Mouse (Mus musculus) thymus, adult 2 months (tissue): ENCODE results near the gene Rgs6. TPM values are rescaled to one million over a fixed set of nuclear protein-coding genes. Genes with fewer than 3 reads are reported as not detected.

Experiments used
- DNase-seq: peaks from one replicate; pipeline ENCODE4 v3.0.0; 2021
- H3K27ac ChIP-seq: fragments of 200-500 bp; 2 replicates; pipeline ENCODE4 v1.5.1; 2012; ENCODE audit warnings: low read length, control low read depth; ENCODE audit not compliant: control insufficient read depth, insufficient read depth
- H3K27me3 ChIP-seq: fragments of 200-500 bp; 2 replicates; pipeline ENCODE4 v1.6.1; 2012; ENCODE audit warnings: mild to moderate bottlenecking, low read length, moderate library complexity, mixed read lengths; ENCODE audit not compliant: control insufficient read depth, insufficient read depth
- H3K36me3 ChIP-seq: fragments of 200-500 bp; 2 replicates; pipeline ENCODE4 v1.6.1; 2012; ENCODE audit warnings: mild to moderate bottlenecking, low read length, moderate library complexity; ENCODE audit not compliant: control insufficient read depth, insufficient read depth
- H3K4me1 ChIP-seq: fragments of 200-500 bp; replicated peaks from 2 replicates; pipeline ENCODE4 v1.6.1; 2012; ENCODE audit warnings: low read length; ENCODE audit not compliant: control insufficient read depth, insufficient read depth
- H3K4me3 ChIP-seq: fragments of 200-500 bp; 2 replicates; pipeline ENCODE4 v1.5.1; 2012; ENCODE audit warnings: mild to moderate bottlenecking, low read length, control low read depth, moderate library complexity; ENCODE audit not compliant: control insufficient read depth, insufficient read depth
- CTCF ChIP-seq: fragments of 200-500 bp; IDR thresholded peaks from 2 replicates; pipeline ENCODE4 v1.5.1; 2012; ENCODE audit warnings: mild to moderate bottlenecking, control low read depth, low read length, moderate library complexity, borderline replicate concordance; ENCODE audit not compliant: control insufficient read depth, poor library complexity, insufficient read depth; ENCODE audit errors: extremely low read depth
- POLR2A ChIP-seq: fragments of 200-500 bp; IDR thresholded peaks from 2 replicates; pipeline ENCODE4 v1.6.1; 2012; ENCODE audit warnings: mild to moderate bottlenecking, low read length, control low read depth, moderate library complexity; ENCODE audit not compliant: control insufficient read depth, poor library complexity, insufficient read depth; ENCODE audit errors: extremely low read depth
- WGBS: fragments of 180-500 bp; shearing (Covaris S2); methylation state at CpG from one replicate; pipeline ENCODE4 v1.1.7; 2018; 5-methylcytosine and 5-hydroxymethylcytosine counted together
- polyA plus RNA-seq: library from polyadenylated mRNA; depleted of rRNA; stranded (reverse); fragments of >200 nt; gene quantifications from 2 replicates; pipeline ENCODE4 v1.2.3, GENCODE M21; 2012

The Rgs6 gene
- polyA plus RNA-seq, 1 experiment: 0.46 TPM

DNA sequence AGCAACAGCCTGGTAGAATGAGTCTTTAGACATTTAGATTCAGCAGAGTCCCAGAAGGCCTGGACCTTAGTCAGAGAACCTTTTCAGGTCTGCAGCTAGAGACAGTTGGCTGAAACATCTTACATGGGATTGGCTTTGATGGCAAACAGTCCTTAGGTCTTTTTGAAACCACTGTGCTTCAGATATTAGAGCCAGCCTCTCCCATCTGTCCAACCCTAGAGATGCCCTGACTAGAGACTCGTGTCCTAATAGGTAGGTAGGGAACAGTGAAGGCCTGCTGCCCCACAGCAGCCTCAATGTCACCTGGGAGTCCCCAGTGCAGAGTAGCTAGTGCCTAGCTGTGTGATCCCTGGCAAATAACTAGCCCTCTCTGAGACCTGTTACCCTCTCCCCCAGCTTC is 555.5 kb downstream of the Rgs6 start:
- TF ChIP-seq CTCF (no peak), POLR2A (no peak)
- Histone ChIP-seq H3K27ac (no peak overlapping the region), H3K36me3 (no peaks in the 10 kb centered on the region), H3K4me1 (no peaks in the 10 kb centered on the region), H3K27me3 (no peaks in the 10 kb centered on the region), H3K4me3 (no peak overlapping the region)
- no peak for DNase-seq
- 88% methylated on average over 1 of the region's 1 CpGs for WGBS

- 86% methylated on average over 3 of the region's 3 CpGs for WGBS
- Histone ChIP-seq H3K4me1 (no peaks in the 10 kb centered on the region), H3K4me3 (no peak overlapping the region), H3K27ac (no peak overlapping the region), H3K27me3 (no peaks in the 10 kb centered on the region), H3K36me3 (no peaks in the 10 kb centered on the region)
- DNase-seq: no peak
- no peak for TF ChIP-seq POLR2A
- no peak for TF ChIP-seq CTCF
Observed at GRCm38 (mm10) chr12:83145074-83145473, 557.0 kb downstream of the Rgs6 start.

DNA sequence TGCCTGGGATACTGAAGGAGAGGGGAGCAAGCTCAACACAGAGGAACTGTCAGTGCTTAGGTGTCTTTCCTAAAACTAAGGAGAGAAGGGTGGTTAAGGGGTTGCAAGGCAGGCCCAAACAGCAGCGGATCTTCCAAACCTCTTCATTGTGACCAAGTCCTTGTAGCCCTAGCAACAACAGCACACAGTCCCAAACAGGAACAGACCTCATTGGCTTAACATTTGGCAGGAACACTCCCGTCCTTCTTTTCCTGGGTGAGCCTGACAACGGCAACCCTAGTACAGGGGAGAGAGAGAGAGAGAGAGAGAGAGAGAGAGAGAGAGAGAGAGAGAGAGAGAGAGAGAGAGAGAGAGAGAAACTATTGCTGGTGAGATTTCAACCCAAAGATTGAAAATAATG is 557.8 kb downstream of the Rgs6 start:
- Histone ChIP-seq H3K27me3 (no peaks in the 10 kb centered on the region), H3K36me3 (no peaks in the 10 kb centered on the region), H3K4me1 (no peaks in the 10 kb centered on the region), H3K4me3 (no peak overlapping the region), H3K27ac (no peak overlapping the region)
- 75% methylated on average over 3 of the region's 3 CpGs for WGBS
- no peak for DNase-seq
- TF ChIP-seq POLR2A (no peak), CTCF (no peak)

GRCm38 (mm10) chr12:83146917-83147316 is 558.8 kb downstream of the Rgs6 start:
- no peaks in the 10 kb centered on the region for H3K4me1 ChIP-seq

GRCm38 (mm10) chr12:83150030-83150429 is 561.9 kb downstream of the Rgs6 start:
- no peaks in the 10 kb centered on the region for H3K27me3 ChIP-seq
- WGBS: 51% methylated on average over 7 of the region's 7 CpGs
- DNase-seq: no peak
- no peak overlapping the region for H3K27ac ChIP-seq
- H3K4me1 ChIP-seq: no peaks in the 10 kb centered on the region
- H3K4me3 ChIP-seq: no peak overlapping the region
- no peaks in the 10 kb centered on the region for H3K36me3 ChIP-seq
- no peak for TF ChIP-seq POLR2A
- TF ChIP-seq CTCF: no peak

More at GRCm38 (mm10) chr12:83146917-83147316, 558.8 kb downstream of the Rgs6 start:
- no peak for TF ChIP-seq CTCF
- TF ChIP-seq POLR2A: no peak
- no peaks in the 10 kb centered on the region for H3K36me3 ChIP-seq
- 80% methylated on average over 2 of the region's 2 CpGs for WGBS
- H3K27ac ChIP-seq: no peak overlapping the region
- no peak for DNase-seq
- H3K4me3 ChIP-seq: no peak overlapping the region
- no peaks in the 10 kb centered on the region for H3K27me3 ChIP-seq

DNA sequence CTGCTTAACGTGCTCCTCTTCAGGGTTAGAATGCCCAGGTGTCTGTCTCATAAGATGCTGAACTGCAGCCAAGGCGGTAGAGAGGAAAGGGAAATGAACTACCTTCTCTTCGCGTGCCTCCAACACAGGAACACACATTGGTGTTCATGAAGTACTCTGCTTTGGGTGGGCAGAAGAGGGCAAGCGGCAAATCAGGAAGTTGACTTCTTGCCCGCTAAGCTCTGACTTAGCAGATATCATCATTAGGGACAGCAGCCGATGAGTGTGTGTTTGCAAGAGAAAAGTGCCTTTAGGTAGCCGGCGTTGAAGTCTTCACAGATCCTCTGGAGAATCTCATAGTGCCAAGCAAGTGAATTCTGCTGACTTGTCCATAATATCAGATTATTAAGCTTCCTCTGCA is 562.7 kb downstream of the Rgs6 start:
- WGBS: 23% methylated on average over 9 of the region's 9 CpGs
- no peak for DNase-seq
- TF ChIP-seq CTCF: no peak
- TF ChIP-seq POLR2A: no peak

GRCm38 (mm10) chr12:83151474-83151873 is 563.4 kb downstream of the Rgs6 start:
- 82% methylated on average over 2 of the region's 2 CpGs for WGBS
- TF ChIP-seq CTCF (no peak), POLR2A (no peak)

More for the DNA sequence above, 562.7 kb downstream of the Rgs6 start:
- H3K27me3 ChIP-seq: no peaks in the 10 kb centered on the region
- H3K4me3 ChIP-seq: no peak overlapping the region
- no peaks in the 10 kb centered on the region for H3K36me3 ChIP-seq
- no peak overlapping the region for H3K27ac ChIP-seq
- H3K4me1 ChIP-seq: no peaks in the 10 kb centered on the region

More at GRCm38 (mm10) chr12:83151474-83151873, 563.4 kb downstream of the Rgs6 start:
- H3K27ac ChIP-seq: no peak overlapping the region
- no peak for DNase-seq
- no peaks in the 10 kb centered on the region for H3K4me1 ChIP-seq
- H3K4me3 ChIP-seq: no peak overlapping the region
- H3K36me3 ChIP-seq: no peaks in the 10 kb centered on the region
- no peaks in the 10 kb centered on the region for H3K27me3 ChIP-seq
